Mouse (Mus musculus) embryonic facial prominence, embryonic 10.5 days (tissue): ENCODE measurements at regions not wholly inside any gene's neighbourhood (a gene's known extent, or its start where the extent isn't known, plus 50 kb on each side); places are given as distances from the start of the nearest gene placed in this dataset.
A peak's percentile ranks its signal among the peaks of the same experiment; 100 is the strongest.

Experiments
- DNase-seq: peaks from one replicate; pipeline ENCODE4 v3.0.0-alpha.2; 2017; ENCODE audit warnings: low spot score
- H3K27ac ChIP-seq: fragments of 300-500 bp; sonication (generic); replicated peaks from 2 replicates; pipeline ENCODE4 v1.5.1; 2016; ENCODE audit warnings: mild to moderate bottlenecking
- H3K27me3 ChIP-seq: fragments of 300-500 bp; sonication (generic); replicated peaks from 2 replicates; pipeline ENCODE4 v1.6.1; 2016; ENCODE audit warnings: low read depth, mild to moderate bottlenecking; ENCODE audit not compliant: poor library complexity, severe bottlenecking
- H3K36me3 ChIP-seq: fragments of 300-500 bp; sonication (generic); replicated peaks from 2 replicates; pipeline ENCODE4 v1.6.1; 2016; ENCODE audit warnings: mild to moderate bottlenecking, moderate library complexity
- H3K4me1 ChIP-seq: fragments of 300-500 bp; sonication (generic); 2 replicates; pipeline ENCODE4 v1.6.1; 2016
- H3K4me3 ChIP-seq: fragments of 300-500 bp; sonication (generic); 2 replicates; pipeline ENCODE4 v1.5.1; 2016; ENCODE audit warnings: mild to moderate bottlenecking, moderate library complexity
- H3K9me3 ChIP-seq: fragments of 300-500 bp; sonication (generic); 2 replicates; pipeline ENCODE4 v1.6.1; 2016; ENCODE audit warnings: mild to moderate bottlenecking
- WGBS: fragments of 180-500 bp; shearing (Covaris S2); methylation state at CpG from one replicate; pipeline ENCODE4 v1.1.7; 2016; 5-methylcytosine and 5-hydroxymethylcytosine counted together

DNA sequence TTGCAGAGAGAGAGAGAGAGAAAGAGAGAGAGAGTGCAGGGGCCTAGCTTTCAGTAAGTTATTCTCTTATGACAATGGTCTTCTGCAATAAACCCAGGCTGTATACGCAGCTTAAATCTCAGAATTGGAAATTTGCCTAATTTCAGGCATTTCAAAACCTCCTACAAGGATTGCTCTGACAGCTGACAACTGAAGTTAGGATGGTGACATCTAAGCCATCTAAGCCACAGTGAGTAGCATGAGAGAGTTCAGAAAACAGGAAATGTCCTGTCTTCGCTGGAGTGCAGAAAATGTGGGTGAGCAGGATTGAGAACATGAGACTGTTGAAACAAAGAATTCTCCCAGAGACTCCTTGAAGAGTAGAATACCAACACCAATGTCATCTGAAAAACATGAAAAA, 56.8 kb downstream of the Fam110c start:
- Histone ChIP-seq H3K9me3 (no peaks in the 10 kb centered on the region), H3K27me3 (no peaks in the 10 kb centered on the region), H3K36me3 (no peaks in the 10 kb centered on the region), H3K27ac (no peak overlapping the region), H3K4me1 (peaks cover 7% of the 10 kb centered on the region; the same call in 1 of the 2 replicates), H3K4me3 (no peak overlapping the region)
- WGBS, result 77% methylated on average over 2 of the region's 2 CpGs
- no peak for DNase-seq

DNA sequence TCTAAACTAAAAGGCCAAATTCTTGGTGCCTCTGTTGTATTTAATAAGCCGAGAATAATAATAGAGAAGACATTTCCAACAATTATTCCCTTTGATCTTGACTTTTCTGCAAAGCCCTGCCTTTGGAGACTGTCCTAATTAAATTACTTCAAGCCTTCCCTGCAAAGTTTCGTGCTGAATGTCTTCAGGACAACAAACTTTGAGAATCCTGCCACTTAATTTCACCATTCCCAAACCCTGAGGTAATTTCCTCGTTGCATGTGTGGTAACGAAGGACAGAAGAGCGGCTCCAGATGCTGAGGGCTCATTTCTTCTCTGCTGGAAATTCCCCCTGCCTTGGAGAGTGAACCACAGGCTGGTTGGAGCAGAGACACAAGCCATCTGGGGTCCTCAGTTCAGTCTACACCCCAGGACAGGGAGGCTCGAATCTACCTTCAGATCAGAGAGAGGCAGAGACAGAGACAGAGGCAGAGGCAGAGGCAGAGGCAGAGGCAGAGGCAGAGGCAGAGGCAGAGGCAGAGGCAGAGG, 60.9 kb downstream of the Fam110c start:
- 0 out of 2 replicates have a peak overlapping the region, but pooled peaks have one; percentile 44 for H3K27ac ChIP-seq
- H3K27me3 ChIP-seq, result no peaks in the 10 kb centered on the region
- no peaks in the 10 kb centered on the region for H3K9me3 ChIP-seq
- no peaks in the 10 kb centered on the region for H3K36me3 ChIP-seq
- 68% methylated on average over 6 of the region's 6 CpGs for WGBS
- no peak for DNase-seq
- peaks cover 15% of the 10 kb centered on the region for H3K4me1 ChIP-seq
- H3K4me3 ChIP-seq, result no peak overlapping the region

DNA sequence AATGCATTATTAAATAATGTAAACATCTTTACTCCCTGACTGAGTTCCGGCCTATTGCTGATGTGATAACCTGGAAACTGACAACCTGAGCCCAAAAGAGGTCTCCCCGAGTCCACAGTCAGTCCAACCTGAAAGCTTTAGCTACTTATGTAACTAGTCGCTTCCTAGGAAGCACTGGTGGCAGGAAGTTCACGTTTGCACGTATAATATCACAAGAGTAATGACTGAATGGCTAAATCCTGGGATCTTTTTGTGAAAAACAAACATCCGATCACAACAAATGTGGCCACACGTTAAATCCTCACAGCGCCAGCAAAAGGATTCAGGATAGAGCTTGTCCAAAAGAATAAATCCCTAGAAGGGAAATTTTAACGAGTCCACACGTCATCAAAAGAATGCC, 62.7 kb downstream of the Fam110c start:
- DNase-seq, result no peak
- H3K36me3 ChIP-seq, result no peaks in the 10 kb centered on the region
- WGBS, result 78% methylated on average over 10 of the region's 10 CpGs
- peaks cover 15% of the 10 kb centered on the region for H3K4me1 ChIP-seq
- H3K4me3 ChIP-seq, result no peak overlapping the region
- no peaks in the 10 kb centered on the region for H3K9me3 ChIP-seq
- H3K27ac ChIP-seq, result no peak overlapping the region
- H3K27me3 ChIP-seq, result no peaks in the 10 kb centered on the region

DNA sequence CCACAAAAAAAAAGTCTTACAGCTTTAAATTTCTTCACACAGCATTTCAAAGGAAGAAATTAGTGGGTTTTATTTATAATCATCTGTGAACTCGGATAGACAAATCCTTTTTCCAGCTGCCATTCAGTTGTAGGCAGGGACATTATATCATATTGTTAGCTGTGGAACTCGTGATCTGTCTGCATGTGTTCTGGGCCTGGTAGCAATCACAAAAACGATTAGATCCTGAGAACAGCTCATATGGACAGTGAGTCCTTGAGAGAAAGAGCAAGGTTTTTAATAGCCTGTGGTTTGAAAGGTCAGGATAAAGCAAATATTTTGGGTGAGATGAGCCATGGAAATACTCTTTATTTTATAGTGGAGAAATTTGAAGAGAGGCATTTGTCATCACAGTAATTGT, 63.2 kb downstream of the Fam110c start:
- Histone ChIP-seq H3K4me1 (peaks cover 15% of the 10 kb centered on the region), H3K27me3 (no peaks in the 10 kb centered on the region), H3K9me3 (no peaks in the 10 kb centered on the region), H3K27ac (no peak overlapping the region), H3K4me3 (no peak overlapping the region), H3K36me3 (no peaks in the 10 kb centered on the region)
- 51% methylated on average over 3 of the region's 3 CpGs for WGBS
- DNase-seq, result no peak

DNA sequence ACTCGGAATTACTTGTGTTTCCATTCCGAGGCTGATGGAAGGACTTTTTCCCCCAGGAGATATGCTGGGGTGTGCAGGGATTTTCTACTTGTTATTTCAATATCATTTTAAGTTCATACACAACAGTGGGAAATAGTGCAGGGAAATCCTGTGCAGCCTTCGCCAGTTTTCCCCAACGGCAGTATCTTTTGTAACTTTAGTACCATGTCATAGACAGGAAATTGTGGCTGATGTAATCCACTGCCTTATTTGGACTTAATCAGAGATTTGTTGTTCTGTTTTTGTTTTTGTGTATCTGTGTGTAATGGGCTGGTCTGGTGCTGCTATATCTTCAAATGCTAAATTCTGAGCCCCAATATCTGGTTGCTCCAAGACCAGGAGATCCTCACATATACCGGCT, 63.8 kb downstream of the Fam110c start:
- H3K4me3 ChIP-seq, result no peak overlapping the region
- no peak for DNase-seq
- peaks cover 15% of the 10 kb centered on the region for H3K4me1 ChIP-seq
- H3K9me3 ChIP-seq, result no peaks in the 10 kb centered on the region
- H3K27me3 ChIP-seq, result no peaks in the 10 kb centered on the region
- WGBS, result 65% methylated on average over 5 of the region's 5 CpGs
- H3K27ac ChIP-seq, result no peak overlapping the region
- no peaks in the 10 kb centered on the region for H3K36me3 ChIP-seq

DNA sequence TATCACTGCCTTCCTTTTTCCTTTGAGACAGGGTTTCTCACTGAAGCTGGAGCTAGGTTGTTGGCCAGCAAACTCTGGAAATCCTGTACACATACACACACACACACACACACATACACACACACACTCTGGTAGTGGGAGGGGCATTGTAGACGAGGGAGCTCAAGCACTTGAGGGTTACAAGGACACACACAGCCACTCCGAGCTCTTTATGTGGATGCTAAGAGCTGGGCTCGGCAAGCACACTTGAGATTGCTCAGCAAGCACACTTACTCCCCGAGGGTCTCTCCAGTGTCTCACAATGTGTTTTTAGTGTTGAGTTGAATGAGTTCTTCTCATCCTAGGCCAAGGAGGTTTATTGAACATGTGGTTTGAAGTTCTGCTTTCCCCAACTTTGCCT, 66.2 kb downstream of the Fam110c start:
- Histone ChIP-seq H3K27me3 (no peaks in the 10 kb centered on the region), H3K9me3 (no peaks in the 10 kb centered on the region), H3K4me3 (no peak overlapping the region), H3K27ac (no peak overlapping the region), H3K36me3 (no peaks in the 10 kb centered on the region), H3K4me1 (peaks cover 8% of the 10 kb centered on the region)
- 69% methylated on average over 4 of the region's 4 CpGs for WGBS
- no peak for DNase-seq

DNA sequence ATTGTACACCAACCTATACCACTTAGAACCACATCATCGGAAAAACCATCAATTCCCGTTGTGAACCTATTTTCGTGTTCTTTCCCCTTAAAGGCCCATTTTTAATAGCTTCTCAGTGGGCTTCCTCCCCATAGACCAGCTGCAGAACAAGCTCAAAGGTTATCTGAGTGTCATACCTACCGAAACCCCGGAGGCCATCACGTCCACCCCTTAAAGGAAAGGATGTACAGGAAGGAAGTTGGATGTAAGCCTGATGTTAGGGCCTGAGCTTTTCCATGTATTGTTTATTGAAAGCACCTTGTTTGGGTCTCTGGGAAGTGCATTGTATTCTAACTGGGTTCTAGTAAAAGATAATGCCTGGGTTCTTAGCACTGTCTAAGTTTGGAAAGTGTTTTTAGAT, 69.6 kb downstream of the Fam110c start:
- WGBS, result 84% methylated on average over 6 of the region's 6 CpGs
- Histone ChIP-seq H3K27ac (no peak overlapping the region), H3K4me3 (no peak overlapping the region), H3K27me3 (no peaks in the 10 kb centered on the region), H3K36me3 (no peaks in the 10 kb centered on the region), H3K9me3 (no peaks in the 10 kb centered on the region), H3K4me1 (peaks cover 15% of the 10 kb centered on the region)
- no peak for DNase-seq

DNA sequence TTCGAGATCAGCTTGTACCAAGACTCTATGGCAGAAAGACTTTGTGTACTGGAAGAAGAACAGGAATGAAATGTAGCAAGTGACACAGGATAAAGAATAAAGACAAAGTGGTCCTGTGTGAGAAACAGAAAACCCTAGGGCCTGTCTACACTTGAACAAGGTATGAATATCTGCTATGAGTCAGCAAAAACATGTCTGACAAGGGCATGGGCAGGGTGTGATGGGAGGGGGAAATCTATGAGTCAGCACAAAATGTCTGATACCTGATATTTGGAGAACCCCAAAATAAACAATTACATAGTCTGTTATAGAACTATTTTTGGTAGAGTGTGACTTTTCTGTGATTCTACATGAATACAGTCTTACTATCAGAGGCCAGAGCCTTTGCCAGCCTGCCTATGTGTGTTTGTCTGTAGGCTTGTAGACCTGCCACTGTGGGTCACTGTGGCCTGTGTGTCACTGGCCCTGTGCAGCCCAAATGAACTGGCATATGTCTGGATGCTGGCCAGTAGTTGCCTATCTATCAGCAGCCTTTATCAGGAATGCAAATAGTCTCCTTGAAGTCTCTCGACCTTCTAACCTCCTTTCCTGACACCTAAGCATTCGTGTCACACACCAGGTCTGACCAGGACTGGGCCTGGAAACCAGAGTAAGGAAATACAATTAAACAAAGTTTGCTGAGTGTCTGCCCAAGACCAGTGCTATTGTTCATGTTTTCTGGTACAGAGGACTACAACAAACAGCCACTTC, 71.5 kb downstream of the Fam110c start:
- no peak for DNase-seq
- Histone ChIP-seq H3K36me3 (no peaks in the 10 kb centered on the region), H3K27me3 (no peaks in the 10 kb centered on the region), H3K27ac (no peak overlapping the region), H3K4me1 (peaks cover 32% of the 10 kb centered on the region), H3K9me3 (no peaks in the 10 kb centered on the region), H3K4me3 (no peak overlapping the region)
- WGBS, result 69% methylated on average over 3 of the region's 3 CpGs

DNA sequence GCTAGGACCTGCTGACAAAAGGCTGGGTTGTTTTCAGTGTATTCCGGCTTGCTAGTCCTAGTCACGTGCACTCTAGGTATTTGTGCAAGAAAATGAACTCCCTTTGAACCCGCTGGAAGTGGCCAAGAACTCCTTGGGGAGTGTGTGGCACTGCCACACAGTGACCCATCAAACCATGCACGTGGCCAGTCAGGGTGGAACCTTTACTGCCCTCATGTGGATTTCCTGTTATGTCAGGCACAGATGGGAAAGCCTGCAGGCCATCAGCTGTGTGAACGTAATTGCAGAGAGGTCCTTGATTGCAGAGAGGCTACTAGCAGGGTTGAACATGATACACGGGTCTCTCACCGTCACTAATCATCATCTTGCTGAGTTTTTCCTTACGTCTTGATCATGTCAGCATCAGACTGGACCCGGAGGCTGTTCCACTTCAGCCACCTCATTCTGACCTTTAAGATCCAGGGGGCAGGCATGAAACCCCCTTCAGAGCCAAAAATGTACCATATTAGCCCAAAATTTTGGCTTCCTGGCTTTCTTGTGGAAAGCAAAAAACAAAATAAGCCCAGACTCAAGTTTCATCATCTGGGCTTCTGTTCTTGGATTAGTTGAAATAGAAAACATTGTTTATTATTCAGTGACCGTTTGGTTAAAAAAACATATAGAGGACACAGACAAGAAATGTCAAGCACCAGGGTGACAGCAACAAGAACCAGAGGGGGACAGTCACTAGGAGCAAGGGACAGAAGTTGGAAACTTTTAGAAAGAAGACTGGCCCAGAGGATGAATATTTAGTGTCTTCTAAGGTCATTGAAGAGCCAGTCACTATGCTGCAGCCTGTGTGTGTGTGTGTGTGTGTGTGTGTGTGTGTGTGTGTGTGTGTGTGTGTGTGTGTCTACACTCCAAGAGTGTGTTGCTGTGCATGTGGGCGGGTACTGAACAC, 75.0 kb downstream of the Fam110c start:
- no peak overlapping the region for H3K4me3 ChIP-seq
- peaks cover 33% of the 10 kb centered on the region for H3K4me1 ChIP-seq
- H3K27me3 ChIP-seq, result no peaks in the 10 kb centered on the region
- no peaks in the 10 kb centered on the region for H3K36me3 ChIP-seq
- no peaks in the 10 kb centered on the region for H3K9me3 ChIP-seq
- peak; percentile 52 for DNase-seq
- H3K27ac ChIP-seq, result peak overlapping the region; percentile 46; the same call in 1 of the 2 replicates
- 49% methylated on average over 11 of the region's 11 CpGs for whole genome bisulfite sequencing

DNA sequence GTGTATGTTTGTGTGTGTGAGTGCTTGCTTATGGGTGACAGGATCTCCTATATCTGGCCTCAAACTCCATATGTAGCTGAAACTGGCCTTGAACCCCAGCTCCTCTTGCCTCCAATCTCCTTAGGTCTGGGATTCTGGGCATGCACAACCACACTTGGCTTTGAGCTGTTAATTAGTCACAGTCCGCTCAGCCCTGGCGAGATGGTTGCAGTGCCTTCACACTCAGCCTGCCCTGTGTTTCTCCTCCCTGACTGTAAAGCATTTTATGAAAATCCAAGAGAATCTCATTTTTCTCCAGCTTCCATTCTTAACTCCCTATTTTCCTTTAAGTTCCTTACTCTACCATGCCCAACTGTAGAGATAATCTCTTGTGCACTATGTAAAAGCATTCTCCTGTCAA, 80.1 kb downstream of the Fam110c start:
- Histone ChIP-seq H3K36me3 (no peaks in the 10 kb centered on the region), H3K9me3 (no peaks in the 10 kb centered on the region), H3K27ac (no peak overlapping the region), H3K4me1 (peaks cover 27% of the 10 kb centered on the region), H3K27me3 (no peaks in the 10 kb centered on the region), H3K4me3 (no peak overlapping the region)
- 76% methylated on average over 2 of the region's 2 CpGs for WGBS
- no peak for DNase-seq

DNA sequence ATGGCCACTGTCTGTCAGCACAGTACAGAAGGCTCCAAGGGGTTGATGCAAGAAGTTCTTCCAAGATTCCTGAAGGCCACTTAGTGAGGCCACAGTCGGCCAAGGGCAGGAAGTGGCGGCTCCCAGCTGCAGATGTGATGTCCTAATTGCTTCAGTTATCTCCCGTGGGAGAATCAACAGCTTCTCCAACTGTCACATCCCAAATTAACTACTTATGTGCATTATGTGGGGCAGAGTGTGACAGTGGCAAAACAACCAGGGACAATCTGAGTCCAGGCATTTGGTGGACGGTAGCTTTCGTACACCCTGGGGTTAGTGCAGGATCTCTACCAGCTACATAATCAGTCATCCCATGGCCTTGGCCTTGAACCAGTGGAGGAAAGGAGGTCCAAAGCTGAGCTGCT, 80.9 kb downstream of the Fam110c start:
- Histone ChIP-seq H3K4me3 (no peak overlapping the region), H3K36me3 (no peaks in the 10 kb centered on the region), H3K4me1 (peaks cover 19% of the 10 kb centered on the region), H3K9me3 (no peaks in the 10 kb centered on the region), H3K27me3 (no peaks in the 10 kb centered on the region), H3K27ac (no peak overlapping the region)
- DNase-seq, result no peak
- 56% methylated on average over 5 of the region's 5 CpGs for WGBS

DNA sequence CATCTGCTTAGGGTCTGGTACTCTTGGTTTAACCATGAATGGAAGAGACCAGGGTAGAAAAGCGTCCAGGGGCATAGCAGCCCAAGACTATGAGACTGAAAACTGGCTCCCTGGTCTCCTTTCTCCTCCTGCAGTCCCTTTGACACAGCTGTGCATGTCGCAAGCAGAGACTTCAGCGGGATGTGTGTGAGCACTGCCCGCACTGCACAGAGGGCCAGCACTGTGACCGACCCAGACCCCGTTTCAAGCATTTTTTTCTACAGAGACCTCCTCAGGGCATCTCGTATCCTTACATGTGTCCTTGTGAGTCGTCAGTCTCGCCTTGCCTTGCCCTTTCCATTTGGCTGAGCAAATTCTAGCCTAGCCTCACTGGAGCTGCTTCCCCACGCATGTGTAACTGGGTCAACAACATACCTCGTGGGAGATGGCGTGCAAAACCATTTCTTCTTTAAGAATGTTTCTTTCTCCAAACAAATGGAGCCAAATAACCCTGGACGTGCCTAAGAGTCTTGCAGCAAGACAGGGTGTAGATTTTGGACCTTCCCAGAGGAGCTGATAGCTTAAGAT, 82.6 kb downstream of the Fam110c start:
- Histone ChIP-seq H3K27ac (no peak overlapping the region), H3K9me3 (no peaks in the 10 kb centered on the region), H3K4me1 (peaks cover 15% of the 10 kb centered on the region; the same call in 1 of the 2 replicates), H3K36me3 (no peaks in the 10 kb centered on the region), H3K27me3 (no peaks in the 10 kb centered on the region), H3K4me3 (no peak overlapping the region)
- DNase-seq, result no peak
- WGBS, result 59% methylated on average over 13 of the region's 13 CpGs
